Mouse (Mus musculus) MEL (cell line): Measurements from ENCODE around the gene Rnf215.

Experiments used
- CTCF ChIP-seq, 3 experiments: IDR thresholded peaks in 2 of 3; conservative IDR thresholded peaks in 1 of 3; 2 replicates each; pipeline ENCODE4 v1.5.1; 2011 to 2012; ENCODE audit warnings: low read length in 3 of 3, low read depth in 2 of 3, mild to moderate bottlenecking in 2 of 3, improper control_type of control experiment in 1 of 3, inconsistent platforms in 1 of 3, mixed read lengths in 1 of 3, moderate library complexity in 1 of 3; ENCODE audit not compliant: control insufficient read depth in 1 of 3, insufficient read depth in 1 of 3, poor library complexity in 1 of 3, severe bottlenecking in 1 of 3
- EP300 ChIP-seq, 2 experiments: IDR thresholded peaks; 2 replicates each; pipeline ENCODE4 v1.6.1; 2011; ENCODE audit warnings: improper control_type of control experiment in 2 of 2, low read length in 2 of 2, low read depth in 1 of 2, mild to moderate bottlenecking in 1 of 2
- MXI1 ChIP-seq: IDR thresholded peaks from 2 replicates; pipeline ENCODE4 v1.6.1; 2011; ENCODE audit warnings: mild to moderate bottlenecking, low read depth, low read length, improper control_type of control experiment
- NRF1 ChIP-seq: IDR thresholded peaks from 2 replicates; pipeline ENCODE4 v1.6.1; 2014; ENCODE audit warnings: low read depth, mild to moderate bottlenecking, inconsistent platforms, low read length, improper control_type of control experiment, moderate library complexity; ENCODE audit not compliant: poor library complexity, insufficient read depth, severe bottlenecking
- POLR2A ChIP-seq, 2 experiments: IDR thresholded peaks; 2 replicates each; pipeline ENCODE4 v1.6.1; 2011 to 2012; ENCODE audit warnings: low read length in 2 of 2, mild to moderate bottlenecking in 2 of 2, control low read depth in 1 of 2, improper control_type of control experiment in 1 of 2, low read depth in 1 of 2, moderate library complexity in 1 of 2; ENCODE audit not compliant: control insufficient read depth in 1 of 2, insufficient read depth in 1 of 2, poor library complexity in 1 of 2
- RCOR1 ChIP-seq: IDR thresholded peaks from 2 replicates; pipeline ENCODE4 v1.6.1; 2012; ENCODE audit warnings: low read depth, mild to moderate bottlenecking, inconsistent platforms, low read length, improper control_type of control experiment
- SIN3A ChIP-seq: IDR thresholded peaks from 2 replicates; pipeline ENCODE4 v1.6.1; 2012; ENCODE audit warnings: low read length, improper control_type of control experiment, inconsistent platforms
- SMC3 ChIP-seq: IDR thresholded peaks from 2 replicates; pipeline ENCODE4 v1.6.1; 2011; ENCODE audit warnings: low read depth, low read length, improper control_type of control experiment
- TAL1 ChIP-seq: IDR thresholded peaks from 2 replicates; pipeline ENCODE4 v1.6.1; 2012; ENCODE audit warnings: mild to moderate bottlenecking, inconsistent platforms, low read length, moderate library complexity, mixed read lengths
- TBP ChIP-seq: IDR thresholded peaks from 2 replicates; pipeline ENCODE4 v1.8.0; 2011; ENCODE audit warnings: low read depth, low read length, improper control_type of control experiment
- TCF12 ChIP-seq: IDR thresholded peaks from 2 replicates; pipeline ENCODE4 v1.6.1; 2014; ENCODE audit warnings: low read depth, mild to moderate bottlenecking, inconsistent platforms, low read length, improper control_type of control experiment, moderate library complexity
- USF2 ChIP-seq, 2 experiments: IDR thresholded peaks; 2 replicates each; pipeline ENCODE4 v1.6.1; 2011 to 2012; ENCODE audit warnings: improper control_type of control experiment in 2 of 2, low read length in 2 of 2, borderline replicate concordance in 1 of 2, inconsistent platforms in 1 of 2, low read depth in 1 of 2, mild to moderate bottlenecking in 1 of 2; ENCODE audit not compliant: insufficient read depth in 1 of 2
- ZNF384 ChIP-seq: IDR thresholded peaks from 2 replicates; pipeline ENCODE4 v1.6.1; 2012; ENCODE audit warnings: low read depth, mild to moderate bottlenecking, inconsistent platforms, low read length, improper control_type of control experiment

GRCm38 (mm10) chr11:4099447-4099846, 35.6 kb upstream of the Rnf215 start:
- no peak for TF ChIP-seq EP300 (IDR thresholded peaks at IDR 0.05; ENCODE audit: low read depth in 1 of 2, low read length in 2 of 2)
- TF ChIP-seq CTCF (IDR thresholded peaks at IDR 0.05 in 2 of 3, conservative IDR thresholded peaks at IDR 0.05 in 1 of 3; ENCODE audit: control insufficient read depth in 1 of 3, insufficient read depth in 1 of 3, low read depth in 2 of 3, low read length in 3 of 3, poor library complexity in 1 of 3, severe bottlenecking in 1 of 3), result no peak
- no peak for TF ChIP-seq SIN3A
- no peak for TF ChIP-seq POLR2A (IDR thresholded peaks at IDR 0.05; ENCODE audit: control insufficient read depth in 1 of 2, insufficient read depth in 1 of 2, low read depth in 1 of 2, low read length in 2 of 2, poor library complexity in 1 of 2)
- no peak for TF ChIP-seq SMC3
- no peak for TF ChIP-seq NRF1
- TF ChIP-seq TCF12, result no peak
- no peak for TF ChIP-seq USF2 (IDR thresholded peaks at IDR 0.05; ENCODE audit: borderline replicate concordance in 1 of 2, insufficient read depth in 1 of 2, low read depth in 1 of 2, low read length in 2 of 2)
- no peak for TF ChIP-seq MXI1
- no peak for TF ChIP-seq TAL1
- no peak for TF ChIP-seq RCOR1
- TF ChIP-seq TBP, result no peak
- no peak for TF ChIP-seq ZNF384
